Mouse (Mus musculus): ENCODE data around the gene F10. TPM values are rescaled to one million over a fixed set of nuclear protein-coding genes. Genes with fewer than 3 reads are reported as not detected.

F10 gene
- polyA plus RNA-seq, 1 experiment: not detected

DNA sequence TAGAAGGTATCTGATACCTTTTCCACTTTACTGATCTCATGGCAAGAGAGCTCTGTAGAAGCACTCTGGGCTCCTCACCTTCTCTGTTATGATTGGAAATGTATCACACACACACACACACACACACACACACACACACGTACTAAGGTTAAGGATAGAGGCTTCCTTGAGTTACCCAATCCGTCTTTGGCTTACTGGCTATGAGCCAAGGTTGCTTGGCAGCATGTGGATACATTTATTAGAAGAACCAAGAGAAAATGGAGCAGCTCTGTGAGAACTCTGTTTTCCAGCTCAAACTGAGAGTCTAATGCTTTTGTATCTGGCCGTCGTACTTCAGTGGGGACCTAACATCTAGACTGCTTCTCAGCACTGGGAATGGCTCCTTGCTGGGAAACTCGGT lies 41.6 kb upstream of the F10 start:
- Histone ChIP-seq H3K4me3 (no peak overlapping the region), H3K79me2 (ENCODE audit: control insufficient read depth, insufficient read depth) (no peaks in the 10 kb centered on the region), H3K36me3 (ENCODE audit: control insufficient read depth, insufficient read depth) (no peaks in the 10 kb centered on the region), H3K4me2 (ENCODE audit: low read depth) (peak overlapping the region; percentile 84), H3K27me3 (ENCODE audit: control insufficient read depth, insufficient read depth, insufficient read length) (no peaks in the 10 kb centered on the region), H3ac (ENCODE audit: control insufficient read depth, insufficient read length) (no peak overlapping the region)
- TF ChIP-seq MYOD1 (IDR thresholded peaks at IDR 0.05; ENCODE audit: control insufficient read depth in 1 of 3, insufficient read length in 2 of 3, low read depth in 2 of 3) (no peak), E2F4 (IDR thresholded peaks at IDR 0.05; ENCODE audit: insufficient read depth) (no peak), TCF12 (IDR thresholded peaks at IDR 0.05; ENCODE audit: insufficient read depth, poor library complexity, severe bottlenecking) (no peak), MYOG (IDR thresholded peaks at IDR 0.05; ENCODE audit: control insufficient read depth in 1 of 3, insufficient read depth in 1 of 3, insufficient read length in 2 of 3, low read depth in 2 of 3) (no peak), POLR2AphosphoS2 (IDR thresholded peaks at IDR 0.05; ENCODE audit: insufficient read length, low read depth) (no peak), REST (IDR thresholded peaks at IDR 0.05; ENCODE audit: insufficient read depth, insufficient read length) (no peak), POLR2A (IDR thresholded peaks at IDR 0.05; ENCODE audit: insufficient read length, low read depth) (no peak), CEBPB (IDR thresholded peaks at IDR 0.05; ENCODE audit: insufficient read depth, poor library complexity, severe bottlenecking) (no peak), SRF (IDR thresholded peaks at IDR 0.05; ENCODE audit: control insufficient read depth, insufficient read length, low read depth) (no peak), TCF3 (IDR thresholded peaks at IDR 0.05; ENCODE audit: insufficient read length, low read depth) (no peak), USF1 (IDR thresholded peaks at IDR 0.05; ENCODE audit: low read depth) (no peak), MAX (IDR thresholded peaks at IDR 0.05; ENCODE audit: low read depth) (no peak)

DNA sequence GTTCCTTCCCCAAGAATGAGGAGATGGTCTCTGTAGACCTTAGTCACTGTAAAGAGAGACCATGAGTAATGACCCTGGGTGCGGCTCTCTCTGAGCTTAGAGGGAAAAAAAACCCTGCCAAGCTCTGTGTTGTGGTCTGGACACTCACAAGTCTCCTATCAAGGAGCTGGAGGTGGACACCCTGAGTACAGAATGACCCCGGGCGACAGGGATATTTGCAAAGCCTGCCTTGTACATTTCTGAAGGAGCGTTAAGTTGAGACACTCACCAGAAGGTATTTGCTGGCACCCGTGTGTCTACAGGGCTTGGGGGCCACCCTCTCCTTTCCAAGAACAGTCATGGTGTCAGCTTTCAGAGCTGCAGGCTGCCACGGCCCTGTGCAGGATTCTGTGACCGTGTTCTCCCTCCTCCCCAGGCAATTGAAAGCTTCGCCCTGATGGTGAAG lies 40.3 kb upstream of the F10 start:
- no peak overlapping the region for H3K4me3 ChIP-seq
- peak overlapping the region; percentile 84 for H3K4me2 ChIP-seq (ENCODE audit: low read depth)
- no peak for TF ChIP-seq MYOG (IDR thresholded peaks at IDR 0.05; ENCODE audit: control insufficient read depth in 1 of 3, insufficient read depth in 1 of 3, insufficient read length in 2 of 3, low read depth in 2 of 3)
- no peak for TF ChIP-seq CEBPB (IDR thresholded peaks at IDR 0.05; ENCODE audit: insufficient read depth, poor library complexity, severe bottlenecking)
- no peaks in the 10 kb centered on the region for H3K79me2 ChIP-seq (ENCODE audit: control insufficient read depth, insufficient read depth)
- no peaks in the 10 kb centered on the region for H3K27me3 ChIP-seq (ENCODE audit: control insufficient read depth, insufficient read depth, insufficient read length)
- no peaks in the 10 kb centered on the region for H3K36me3 ChIP-seq (ENCODE audit: control insufficient read depth, insufficient read depth)
- no peak overlapping the region for H3ac ChIP-seq (ENCODE audit: control insufficient read depth, insufficient read length)

- TF ChIP-seq POLR2A (IDR thresholded peaks at IDR 0.05; ENCODE audit: insufficient read length, low read depth): no peak
- no peak for TF ChIP-seq TCF3 (IDR thresholded peaks at IDR 0.05; ENCODE audit: insufficient read length, low read depth)
- TF ChIP-seq E2F4 (IDR thresholded peaks at IDR 0.05; ENCODE audit: insufficient read depth): no peak
- TF ChIP-seq CEBPB (IDR thresholded peaks at IDR 0.05; ENCODE audit: insufficient read depth, poor library complexity, severe bottlenecking): no peak
- no peak for TF ChIP-seq MYOD1 (IDR thresholded peaks at IDR 0.05; ENCODE audit: control insufficient read depth in 1 of 3, insufficient read length in 2 of 3, low read depth in 2 of 3)
- no peak for TF ChIP-seq POLR2AphosphoS2 (IDR thresholded peaks at IDR 0.05; ENCODE audit: insufficient read length, low read depth)
- TF ChIP-seq USF1 (IDR thresholded peaks at IDR 0.05; ENCODE audit: low read depth): no peak
- TF ChIP-seq REST (IDR thresholded peaks at IDR 0.05; ENCODE audit: insufficient read depth, insufficient read length): no peak
- Histone ChIP-seq H3K36me3 (ENCODE audit: control insufficient read depth, insufficient read depth) (no peaks in the 10 kb centered on the region), H3K4me2 (ENCODE audit: low read depth) (no peak overlapping the region), H3K27me3 (ENCODE audit: control insufficient read depth, insufficient read depth, insufficient read length) (no peaks in the 10 kb centered on the region), H3K79me2 (ENCODE audit: control insufficient read depth, insufficient read depth) (no peaks in the 10 kb centered on the region), H3K4me3 (no peak overlapping the region), H3ac (ENCODE audit: control insufficient read depth, insufficient read length) (no peak overlapping the region)
Observed at GRCm38 (mm10) chr8:12998331-12998730, 38.8 kb upstream of the F10 start.

DNA sequence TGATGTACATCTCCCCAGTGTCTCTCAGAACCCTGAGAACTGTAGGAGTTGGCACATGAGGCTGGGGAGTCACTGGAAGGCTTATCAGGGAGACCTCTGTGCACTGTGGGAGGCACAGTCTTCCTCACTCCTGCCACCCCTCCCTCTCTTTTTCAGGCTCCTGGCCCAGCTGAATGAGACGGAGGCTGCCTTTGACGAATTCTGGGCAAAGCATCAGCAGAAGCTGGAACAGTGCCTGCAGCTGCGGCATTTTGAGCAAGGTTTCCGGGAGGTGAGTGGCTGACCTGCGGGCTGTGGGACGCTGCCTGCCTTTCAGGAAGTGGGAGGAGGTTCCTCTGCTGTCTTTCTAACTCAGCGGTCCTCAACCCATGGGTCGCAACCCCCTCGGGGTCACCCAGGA lies 37.3 kb upstream of the F10 start:
- H3K4me2 ChIP-seq (ENCODE audit: low read depth): no peak overlapping the region
- no peak overlapping the region for H3ac ChIP-seq (ENCODE audit: control insufficient read depth, insufficient read length)
- no peak for TF ChIP-seq SRF (IDR thresholded peaks at IDR 0.05; ENCODE audit: control insufficient read depth, insufficient read length, low read depth)
- no peak for TF ChIP-seq POLR2AphosphoS2 (IDR thresholded peaks at IDR 0.05; ENCODE audit: insufficient read length, low read depth)
- TF ChIP-seq MYOG (IDR thresholded peaks at IDR 0.05; ENCODE audit: control insufficient read depth in 1 of 3, insufficient read depth in 1 of 3, insufficient read length in 2 of 3, low read depth in 2 of 3): no peak
- no peak for TF ChIP-seq MYOD1 (IDR thresholded peaks at IDR 0.05; ENCODE audit: control insufficient read depth in 1 of 3, insufficient read length in 2 of 3, low read depth in 2 of 3)
- no peak for TF ChIP-seq POLR2A (IDR thresholded peaks at IDR 0.05; ENCODE audit: insufficient read length, low read depth)
- no peak for TF ChIP-seq TCF3 (IDR thresholded peaks at IDR 0.05; ENCODE audit: insufficient read length, low read depth)
- TF ChIP-seq USF1 (IDR thresholded peaks at IDR 0.05; ENCODE audit: low read depth): no peak
- TF ChIP-seq TCF12 (IDR thresholded peaks at IDR 0.05; ENCODE audit: insufficient read depth, poor library complexity, severe bottlenecking): no peak
- no peaks in the 10 kb centered on the region for H3K27me3 ChIP-seq (ENCODE audit: control insufficient read depth, insufficient read depth, insufficient read length)
- H3K4me3 ChIP-seq: no peak overlapping the region
- H3K36me3 ChIP-seq (ENCODE audit: control insufficient read depth, insufficient read depth): no peaks in the 10 kb centered on the region
- H3K79me2 ChIP-seq (ENCODE audit: control insufficient read depth, insufficient read depth): no peaks in the 10 kb centered on the region

GRCm38 (mm10) chr8:13007458-13007857 lies 29.6 kb upstream of the F10 start:
- Histone ChIP-seq H3K27me3 (ENCODE audit: control insufficient read depth, insufficient read depth, insufficient read length) (peaks cover 4% of the 10 kb centered on the region), H3K36me3 (ENCODE audit: control insufficient read depth, insufficient read depth) (no peaks in the 10 kb centered on the region), H3K4me2 (ENCODE audit: low read depth) (no peak overlapping the region), H3K4me3 (no peak overlapping the region), H3K79me2 (ENCODE audit: control insufficient read depth, insufficient read depth) (no peaks in the 10 kb centered on the region), H3ac (ENCODE audit: control insufficient read depth, insufficient read length) (no peak overlapping the region)
- TF ChIP-seq REST (IDR thresholded peaks at IDR 0.05; ENCODE audit: insufficient read depth, insufficient read length) (no peak), SRF (IDR thresholded peaks at IDR 0.05; ENCODE audit: control insufficient read depth, insufficient read length, low read depth) (no peak), MYOD1 (IDR thresholded peaks at IDR 0.05; ENCODE audit: control insufficient read depth in 1 of 3, insufficient read length in 2 of 3, low read depth in 2 of 3) (no peak), POLR2A (IDR thresholded peaks at IDR 0.05; ENCODE audit: insufficient read length, low read depth) (no peak), TCF12 (IDR thresholded peaks at IDR 0.05; ENCODE audit: insufficient read depth, poor library complexity, severe bottlenecking) (no peak), MAX (IDR thresholded peaks at IDR 0.05; ENCODE audit: low read depth) (no peak), CEBPB (IDR thresholded peaks at IDR 0.05; ENCODE audit: insufficient read depth, poor library complexity, severe bottlenecking) (no peak), TCF3 (IDR thresholded peaks at IDR 0.05; ENCODE audit: insufficient read length, low read depth) (no peak), POLR2AphosphoS2 (IDR thresholded peaks at IDR 0.05; ENCODE audit: insufficient read length, low read depth) (no peak), MYOG (IDR thresholded peaks at IDR 0.05; ENCODE audit: control insufficient read depth in 1 of 3, insufficient read depth in 1 of 3, insufficient read length in 2 of 3, low read depth in 2 of 3) (no peak)
